Mouse (Mus musculus): ENCODE data around the gene Dusp22. TPM values are rescaled to one million over a fixed set of nuclear protein-coding genes. Genes with fewer than 3 reads are reported as not detected.

The Dusp22 gene
- total RNA-seq, 2 experiments from 2014 or later = 21.6 to 22.3 TPM

- intact Hi-C loops (cut with DNase I) = no loop called here
- DNase-seq = no peak
These were observed 8.5 kb downstream of the Dusp22 start for GRCm38 (mm10) chr13:30668301-30668700.

GRCm38 (mm10) chr13:30669277-30669676, 9.5 kb downstream of the Dusp22 start:
- intact Hi-C loops (cut with DNase I) = no loop called here
- peak; percentile 22 to 24 for DNase-seq

GRCm38 (mm10) chr13:30673878-30674277, 14.1 kb downstream of the Dusp22 start:
- intact Hi-C loops (cut with DNase I) = no loop called here
- no peak for DNase-seq

GRCm38 (mm10) chr13:30678822-30679221, 19.0 kb downstream of the Dusp22 start:
- intact Hi-C loops (cut with DNase I) = no loop called here
- DNase-seq = no peak

GRCm38 (mm10) chr13:30681866-30682265, 22.1 kb downstream of the Dusp22 start:
- intact Hi-C loops (cut with DNase I) = no loop called here
- DNase-seq = no peak

- intact Hi-C loops (cut with DNase I) = no loop called here
- no peak for DNase-seq
These were observed 22.5 kb downstream of the Dusp22 start for GRCm38 (mm10) chr13:30682328-30682727.

- intact Hi-C loops (cut with DNase I) = no loop called here
- no peak for DNase-seq
These were observed 24.9 kb downstream of the Dusp22 start for GRCm38 (mm10) chr13:30684614-30685122.

GRCm38 (mm10) chr13:30685957-30686356, 26.2 kb downstream of the Dusp22 start:
- no peak for DNase-seq
- intact Hi-C loops (cut with DNase I) = no loop called here

- no peak for DNase-seq
- intact Hi-C loops (cut with DNase I) = no loop called here
These were observed 28.3 kb downstream of the Dusp22 start for GRCm38 (mm10) chr13:30688035-30688616.

- intact Hi-C loops (cut with DNase I) = no loop called here
These were observed 29.7 kb downstream of the Dusp22 start for GRCm38 (mm10) chr13:30689475-30689874.

GRCm38 (mm10) chr13:30691441-30692292, 31.9 kb downstream of the Dusp22 start:
- intact Hi-C loops (cut with DNase I) = no loop called here
- DNase-seq = no peak

More at GRCm38 (mm10) chr13:30689475-30689874, 29.7 kb downstream of the Dusp22 start:
- DNase-seq = no peak

GRCm38 (mm10) chr13:30692644-30693385, 33.0 kb downstream of the Dusp22 start:
- intact Hi-C loops (cut with DNase I) = no loop called here
- no peak for DNase-seq

GRCm38 (mm10) chr13:30695232-30695631, 35.4 kb downstream of the Dusp22 start:
- intact Hi-C loops (cut with DNase I) = no loop called here
- no peak for DNase-seq

- DNase-seq = no peak
- intact Hi-C loops (cut with DNase I) = no loop called here
These were observed 36.1 kb downstream of the Dusp22 start for GRCm38 (mm10) chr13:30695890-30696289.

- DNase-seq = no peak
- intact Hi-C loops (cut with DNase I) = no loop called here
These were observed 38.1 kb downstream of the Dusp22 start for GRCm38 (mm10) chr13:30697880-30698279.

- DNase-seq = no peak
- intact Hi-C loops (cut with DNase I) = no loop called here
These were observed 42.9 kb downstream of the Dusp22 start for GRCm38 (mm10) chr13:30702695-30703094.

GRCm38 (mm10) chr13:30704246-30705095, 44.7 kb downstream of the Dusp22 start:
- intact Hi-C loops (cut with DNase I) = no loop called here

GRCm38 (mm10) chr13:30711066-30711465, 51.3 kb downstream of the Dusp22 start:
- intact Hi-C loops (cut with DNase I) = no loop called here
- DNase-seq = no peak

More at GRCm38 (mm10) chr13:30704246-30705095, 44.7 kb downstream of the Dusp22 start:
- DNase-seq = no peak

- intact Hi-C loops (cut with DNase I) = no loop called here
These were observed 51.9 kb downstream of the Dusp22 start for GRCm38 (mm10) chr13:30711711-30712110.

GRCm38 (mm10) chr13:30712280-30712679, 52.5 kb downstream of the Dusp22 start:
- intact Hi-C loops (cut with DNase I) = no loop called here
- no peak for DNase-seq

More at GRCm38 (mm10) chr13:30711711-30712110, 51.9 kb downstream of the Dusp22 start:
- no peak for DNase-seq

Measured in heart, postnatal 10 days (tissue).